Mouse (Mus musculus): ENCODE data around the gene C1ql1.

The C1ql1 gene

DNA sequence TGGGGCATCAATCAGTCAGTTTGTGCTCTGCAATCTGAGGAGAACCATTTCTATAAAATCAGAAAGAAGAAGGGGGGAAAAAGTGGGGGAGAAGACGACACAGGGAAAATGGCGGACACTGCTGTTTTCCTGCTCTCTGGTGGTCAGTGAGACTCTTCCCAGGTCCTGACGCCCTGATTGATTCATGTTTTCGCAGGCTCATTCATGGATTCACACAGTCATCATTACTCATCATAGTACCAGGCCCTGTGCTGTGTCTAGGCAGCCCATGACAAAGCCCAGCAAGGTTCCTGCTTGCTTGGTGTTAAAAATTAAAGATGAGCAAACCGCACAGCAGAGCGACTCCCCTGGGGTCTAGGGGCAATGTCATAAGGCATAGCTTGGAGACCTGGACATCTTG lies 11.9 kb upstream of the C1ql1 start:
- DNase-seq (ENCODE audit: low spot score): no peak

DNA sequence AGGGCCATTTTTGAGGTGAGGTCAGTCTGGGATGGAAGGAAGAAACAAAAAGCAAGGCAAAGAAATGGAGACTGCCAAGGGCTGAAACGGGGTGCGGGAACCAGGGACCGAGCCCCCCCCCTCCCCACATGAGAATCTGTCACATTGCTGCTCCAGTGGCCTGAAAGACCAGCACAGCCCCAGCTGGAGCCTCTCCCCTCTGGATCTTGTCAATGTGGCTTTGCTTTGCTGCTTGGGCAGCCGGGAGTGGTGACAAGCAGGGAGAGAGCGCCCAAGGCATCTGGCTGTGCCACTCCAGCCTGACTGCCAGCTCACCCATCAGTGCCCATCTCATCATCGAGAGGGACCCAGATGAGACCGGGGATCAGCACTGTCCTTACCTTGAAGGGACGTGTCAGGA lies 11.2 kb upstream of the C1ql1 start:
- DNase-seq (ENCODE audit: low spot score): no peak

DNA sequence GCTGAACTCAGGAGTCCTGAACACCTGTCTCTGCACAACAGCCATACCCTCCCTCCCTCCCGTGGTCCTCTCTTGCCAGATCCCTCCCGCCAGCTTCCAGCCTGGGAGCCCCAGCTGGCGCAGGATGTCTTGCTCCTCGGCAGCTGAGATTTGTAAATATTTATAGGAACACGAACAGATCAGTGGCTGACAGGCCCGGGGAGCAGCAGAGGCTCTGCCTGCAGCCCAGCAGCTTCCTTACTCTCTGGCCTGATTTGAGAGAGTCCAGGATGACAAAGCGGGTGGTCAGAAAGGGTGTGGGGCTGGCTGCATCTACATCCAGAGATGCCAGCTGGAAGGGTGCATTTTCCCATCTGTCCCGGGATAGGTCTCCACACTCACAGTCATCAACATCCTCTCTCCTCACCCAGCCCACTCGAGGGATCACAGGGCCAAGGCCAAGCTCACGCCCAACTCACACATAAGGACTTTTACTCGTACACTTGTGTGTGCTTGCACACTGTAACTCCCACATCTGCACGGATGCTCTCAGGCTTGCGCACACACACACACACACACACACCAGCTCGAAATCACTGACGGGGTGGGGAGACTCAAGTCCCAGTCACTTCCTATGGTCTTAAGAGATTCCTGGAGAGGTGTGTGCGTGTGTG lies 10.6 kb upstream of the C1ql1 start:
- no peak for DNase-seq (ENCODE audit: low spot score)

DNA sequence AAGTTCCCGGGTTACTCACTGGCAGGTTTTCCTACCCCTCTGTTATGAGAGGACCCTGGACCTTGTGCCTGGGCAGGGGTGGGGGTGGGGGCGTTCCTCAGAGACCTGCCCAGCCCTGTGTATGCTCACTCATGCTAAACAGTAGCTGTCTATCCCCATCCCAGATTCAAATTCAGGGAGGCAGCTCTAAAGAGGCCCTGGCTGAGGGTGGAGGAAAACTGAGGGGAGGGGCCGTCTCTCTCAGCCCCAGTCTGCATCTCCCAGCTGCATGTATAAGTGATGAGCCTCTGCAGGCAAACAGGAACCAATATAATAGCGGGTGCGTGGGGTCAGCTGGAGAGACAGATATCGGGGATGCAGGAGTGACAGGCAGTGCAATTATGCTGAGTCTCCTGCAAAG lies 6.4 kb upstream of the C1ql1 start:
- DNase-seq (ENCODE audit: low spot score): no peak

DNA sequence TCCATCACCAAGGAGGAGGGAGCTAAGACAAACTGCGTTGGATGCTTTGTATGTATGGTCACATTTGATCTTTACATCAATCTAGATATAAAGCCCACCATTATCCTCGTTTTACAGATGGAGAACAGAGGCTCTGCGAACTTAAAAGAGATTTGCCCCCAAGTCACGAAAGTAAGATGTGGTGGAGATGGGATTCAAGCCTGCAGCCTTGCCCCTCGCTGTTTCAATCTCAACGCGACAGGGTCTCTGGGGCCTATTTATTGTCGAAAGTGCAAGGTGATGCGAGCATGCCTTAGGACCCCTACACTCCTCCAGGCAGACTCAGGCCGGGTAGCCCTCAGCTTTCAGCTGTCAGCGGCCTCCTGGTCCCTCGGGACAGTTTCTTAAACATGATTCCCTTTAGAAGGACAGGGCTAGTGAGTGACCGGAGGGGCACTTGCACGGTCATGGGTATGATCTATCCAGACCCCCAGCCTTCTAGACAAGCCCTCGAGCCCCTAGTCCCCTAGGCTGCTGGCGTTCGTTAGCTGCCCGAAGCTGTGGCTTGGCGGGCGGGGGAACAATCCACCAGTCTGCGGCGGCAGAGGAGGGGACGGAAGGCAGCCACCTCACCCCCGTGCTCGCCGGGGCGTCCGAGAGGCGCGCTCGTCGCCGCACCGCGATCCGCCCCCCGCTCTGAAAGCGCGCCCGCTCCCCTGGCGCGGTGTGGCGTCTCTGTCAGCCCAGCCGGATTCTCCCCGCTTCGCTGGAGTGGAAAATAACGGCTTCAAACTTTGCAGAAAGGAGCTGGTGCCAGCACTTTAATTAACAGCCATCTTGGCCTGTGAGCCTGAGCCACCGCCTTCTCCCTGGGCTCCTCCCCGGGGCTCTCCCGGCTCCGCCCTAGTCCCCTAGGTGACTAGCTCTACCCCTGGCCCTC lies 1.8 kb upstream of the C1ql1 start:
- DNase-seq (ENCODE audit: low spot score): no peak

DNA sequence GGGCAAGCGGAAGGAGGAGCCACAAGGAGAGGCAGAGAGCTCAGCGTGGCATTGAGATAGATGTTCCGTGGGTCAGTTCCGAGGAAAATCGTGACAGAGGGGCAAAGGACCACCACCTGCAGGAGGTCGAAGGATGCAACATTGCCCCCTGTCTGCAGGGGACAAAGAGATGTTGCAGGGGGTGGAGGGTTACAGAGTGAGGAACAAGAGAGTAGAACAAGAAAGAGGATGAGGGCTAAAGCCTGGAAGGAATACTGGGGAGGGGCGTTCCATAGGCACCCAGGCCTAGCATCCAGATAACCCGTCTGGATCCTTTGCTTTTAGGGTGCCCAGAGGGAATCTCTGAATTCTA lies 480 bp upstream of the C1ql1 start:
- no peak for DNase-seq (ENCODE audit: low spot score)

DNA sequence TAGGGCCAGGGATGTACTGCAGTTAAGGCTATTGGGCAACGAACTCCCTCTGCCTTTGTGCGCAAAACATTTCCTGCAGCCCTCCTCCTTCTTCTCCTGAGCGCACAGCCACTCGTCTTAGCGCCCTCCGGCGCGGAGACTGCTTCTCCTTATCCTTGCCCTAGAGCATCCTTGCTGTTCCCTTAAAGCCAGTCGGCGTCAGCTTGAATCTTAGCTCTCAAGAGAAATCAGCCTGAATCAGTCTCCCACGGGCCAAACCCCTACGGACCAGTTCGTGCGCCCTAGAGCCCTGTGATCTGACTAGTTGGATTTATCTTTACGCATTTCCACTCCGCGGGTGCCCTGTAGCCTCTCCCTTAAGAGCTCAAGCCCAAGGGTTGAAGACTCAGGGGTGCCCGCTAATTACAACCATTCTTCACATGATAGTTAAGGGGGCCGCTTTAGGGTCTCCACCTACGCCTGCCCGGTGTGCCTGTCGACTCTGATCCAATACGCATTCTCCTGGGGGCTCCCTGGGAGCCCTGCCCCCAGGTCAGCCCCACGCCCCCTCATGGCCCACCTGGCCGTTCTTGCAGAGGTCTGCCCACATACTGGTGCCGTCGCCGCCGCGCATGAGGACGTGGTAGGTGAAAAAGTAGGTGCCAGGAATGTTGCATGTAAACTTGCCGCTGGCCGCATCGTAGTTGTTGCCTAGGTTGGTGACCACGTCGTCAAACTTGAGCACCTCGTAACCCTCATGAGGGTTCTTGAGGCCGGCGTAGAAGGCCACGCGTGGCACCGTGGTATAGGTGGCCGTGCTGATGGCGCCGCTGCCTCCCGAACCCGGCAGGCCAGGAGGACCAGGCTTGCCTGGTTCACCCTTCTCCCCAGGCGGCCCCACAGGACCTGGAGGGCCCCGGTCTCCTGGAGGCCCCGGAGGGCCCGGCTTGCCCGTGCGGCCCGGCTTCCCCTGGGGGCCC lies 903 bp downstream of the C1ql1 start:
- no peak for DNase-seq (ENCODE audit: low spot score)

DNA sequence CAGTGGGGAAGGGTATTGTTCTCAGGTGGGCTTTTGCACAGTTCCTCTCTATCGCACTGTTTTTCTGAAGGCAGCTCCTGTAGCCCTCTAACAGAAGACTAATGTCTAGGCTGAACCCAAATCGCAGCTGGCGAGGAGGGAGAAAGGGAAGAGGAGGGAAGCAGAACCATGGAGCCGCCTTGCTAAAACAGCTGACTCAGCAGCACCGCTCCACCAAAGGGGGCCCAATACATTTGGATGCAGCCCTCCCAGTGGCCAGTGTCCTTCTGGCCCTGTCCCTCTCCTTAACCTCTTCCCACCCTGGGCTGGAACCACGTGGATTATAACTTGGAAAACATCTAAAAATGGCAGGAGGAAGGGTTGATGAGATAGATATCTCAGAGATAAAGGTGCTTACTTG lies 5.3 kb downstream of the C1ql1 start:
- DNase-seq (ENCODE audit: low spot score): no peak

DNA sequence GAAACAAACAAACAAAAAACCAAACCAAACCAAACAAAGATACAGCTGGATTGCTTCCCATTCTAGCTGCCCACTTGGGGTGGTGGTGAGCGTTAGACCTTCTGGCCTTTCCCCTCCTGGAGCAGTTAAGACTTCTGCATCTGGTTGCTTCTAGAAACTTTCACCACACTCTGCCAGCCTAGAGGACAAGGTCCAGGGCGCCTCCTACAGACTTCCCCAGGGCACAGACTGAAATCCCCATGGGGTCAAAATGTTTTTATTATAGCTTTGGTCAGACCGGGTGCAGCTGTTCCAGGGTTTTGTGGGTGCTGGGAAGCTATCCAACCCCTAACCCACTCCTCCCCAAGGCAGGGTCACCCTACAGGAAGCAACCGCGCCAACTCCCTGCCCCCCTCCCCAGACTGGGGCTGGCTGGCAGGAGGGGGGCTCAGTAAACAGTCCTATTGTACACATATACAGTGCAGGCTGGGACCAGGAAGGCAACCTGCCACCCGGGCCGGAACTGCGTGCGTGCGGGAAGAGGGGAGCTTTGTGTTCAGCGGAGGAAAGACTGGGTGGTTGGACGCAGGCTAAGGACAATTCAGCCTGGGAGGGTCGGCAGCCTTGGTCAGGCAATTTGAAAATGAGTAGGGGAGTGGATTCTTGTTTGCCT lies 7.3 kb downstream of the C1ql1 start:
- no peak for DNase-seq (ENCODE audit: low spot score)

DNA sequence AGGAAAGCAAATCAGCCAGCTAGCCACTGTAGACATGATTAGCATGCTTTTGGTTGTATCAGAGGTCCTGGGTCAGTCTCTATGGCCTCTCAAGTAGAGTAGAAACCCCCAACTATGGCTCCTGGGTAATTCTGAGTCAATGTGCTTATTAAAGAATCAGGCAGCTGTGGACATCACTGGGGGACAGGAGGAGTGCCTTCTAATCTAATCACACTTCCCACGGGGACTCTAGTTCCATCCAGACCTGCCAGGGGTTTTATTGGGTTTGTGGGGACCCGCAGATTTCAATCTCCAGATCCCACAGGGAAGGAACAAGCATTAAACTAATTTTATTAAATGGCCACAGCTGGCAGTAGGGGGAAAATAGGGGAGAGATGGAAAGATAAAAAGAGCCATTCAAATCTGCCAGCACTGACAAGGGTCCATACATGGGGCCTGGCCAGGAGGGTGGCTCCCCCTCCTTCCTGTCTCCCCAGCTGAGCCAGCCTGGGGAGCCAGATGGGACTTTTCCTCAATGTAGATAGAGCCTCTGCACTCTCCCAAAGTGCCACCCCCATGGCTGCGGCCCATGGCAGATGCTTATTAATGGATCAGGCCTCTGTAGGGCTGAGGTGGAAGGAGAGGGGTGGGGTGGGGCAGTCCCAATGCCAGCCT lies 8.8 kb downstream of the C1ql1 start:
- DNase-seq (ENCODE audit: low spot score): no peak

DNA sequence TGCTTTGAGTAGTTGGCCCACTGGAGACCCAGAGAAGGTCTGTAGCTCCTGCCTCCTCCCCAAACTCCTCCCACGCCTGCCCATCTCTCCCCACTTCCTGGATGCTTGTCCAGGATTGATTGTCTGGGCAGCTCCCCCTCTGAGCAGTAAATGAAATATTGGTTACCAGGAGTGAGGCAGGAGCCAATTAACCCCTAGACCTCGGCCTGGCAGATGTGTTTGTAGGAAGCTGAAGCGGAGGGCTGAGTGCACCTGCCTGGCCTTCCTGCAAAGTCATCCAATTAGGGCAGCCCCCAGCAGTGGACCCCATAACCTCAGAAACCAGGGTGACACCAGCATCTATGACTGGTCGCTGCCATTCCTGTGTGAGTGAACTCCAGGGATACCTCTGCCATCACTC lies 10.2 kb downstream of the C1ql1 start:
- DNase-seq (ENCODE audit: low spot score): no peak

DNA sequence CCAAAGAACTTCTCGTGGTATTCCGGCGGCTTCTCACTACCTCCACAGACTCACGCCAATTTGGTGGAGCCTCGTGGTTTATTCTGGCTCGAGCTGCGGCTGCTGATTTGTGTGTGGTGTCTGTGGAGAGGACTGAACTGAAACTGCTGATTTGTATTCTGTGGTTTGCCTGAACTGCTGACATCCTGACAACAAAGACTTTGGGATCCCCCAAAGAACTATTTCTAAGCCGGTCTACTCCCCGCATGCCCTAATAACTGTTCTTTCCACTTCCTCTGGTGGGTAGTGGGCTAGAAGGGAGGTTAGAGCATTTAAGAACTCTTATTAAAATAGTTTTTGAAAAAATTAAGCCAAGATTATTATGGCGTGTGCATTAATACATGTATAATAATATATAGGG lies 15.8 kb downstream of the C1ql1 start:
- no peak for DNase-seq (ENCODE audit: low spot score)

DNA sequence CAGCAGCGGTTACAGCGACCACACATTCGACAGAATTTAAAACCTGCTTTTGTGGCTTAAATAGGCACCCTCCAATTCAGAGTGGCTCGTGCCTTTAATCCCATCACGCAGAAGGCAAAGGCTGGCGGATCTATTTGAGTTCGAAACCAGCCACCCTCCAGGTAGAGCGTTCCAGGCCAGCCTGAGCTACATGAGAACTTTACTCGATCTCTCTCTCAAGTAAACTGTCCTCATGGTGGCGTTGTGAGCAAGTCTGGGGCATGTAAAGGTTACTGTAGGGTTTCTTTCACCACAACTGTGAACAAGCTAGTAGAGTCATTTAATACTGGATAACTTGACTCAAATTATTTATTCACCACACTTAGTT lies 21.2 kb downstream of the C1ql1 start:
- peak; percentile 70 for DNase-seq (ENCODE audit: low spot score)

DNA sequence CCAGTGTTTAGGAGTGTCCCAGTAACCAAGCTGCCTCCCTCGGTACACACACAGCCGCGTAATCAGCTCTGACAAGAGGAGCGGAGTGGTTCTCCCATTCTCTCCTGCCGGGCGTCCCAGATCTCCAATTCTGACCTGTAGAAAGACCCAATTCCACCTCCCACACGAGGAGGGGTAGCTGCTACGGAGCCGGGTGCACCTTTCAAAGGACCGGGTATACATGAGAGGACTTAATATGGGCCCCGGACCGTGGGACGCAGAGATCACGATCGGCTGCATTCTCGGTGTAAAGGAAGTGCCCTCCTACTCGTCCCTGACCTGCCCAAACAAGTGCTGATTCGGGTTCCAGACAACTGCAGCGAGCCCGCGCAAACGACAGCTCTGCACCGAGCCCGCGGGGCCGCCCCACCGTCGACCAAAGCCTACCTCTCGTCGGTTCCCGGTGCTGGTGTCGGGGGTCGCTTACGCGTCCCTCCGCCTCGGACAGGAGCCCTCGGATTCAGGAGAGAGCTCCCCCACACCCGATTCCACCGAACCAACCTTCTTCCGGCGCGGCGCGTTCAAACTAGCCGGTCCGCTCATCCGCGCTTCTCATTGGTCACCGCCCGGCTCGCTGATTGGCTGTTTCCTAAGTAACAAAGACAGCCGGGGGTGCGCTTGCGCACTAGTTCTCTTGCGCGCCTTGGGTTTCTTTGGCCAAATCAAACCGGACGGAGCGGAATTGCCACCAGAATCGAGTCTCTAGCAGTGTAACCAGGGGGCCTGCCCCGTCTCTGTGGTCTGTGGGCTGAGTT lies 21.7 kb downstream of the C1ql1 start, which contains the start of gene Kif18b:
Gene Kif18b, minus strand, starts transcription at position 568 of the 794 bp plus-strand sequence.
- peak; percentile 98 for DNase-seq (ENCODE audit: low spot score)

DNA sequence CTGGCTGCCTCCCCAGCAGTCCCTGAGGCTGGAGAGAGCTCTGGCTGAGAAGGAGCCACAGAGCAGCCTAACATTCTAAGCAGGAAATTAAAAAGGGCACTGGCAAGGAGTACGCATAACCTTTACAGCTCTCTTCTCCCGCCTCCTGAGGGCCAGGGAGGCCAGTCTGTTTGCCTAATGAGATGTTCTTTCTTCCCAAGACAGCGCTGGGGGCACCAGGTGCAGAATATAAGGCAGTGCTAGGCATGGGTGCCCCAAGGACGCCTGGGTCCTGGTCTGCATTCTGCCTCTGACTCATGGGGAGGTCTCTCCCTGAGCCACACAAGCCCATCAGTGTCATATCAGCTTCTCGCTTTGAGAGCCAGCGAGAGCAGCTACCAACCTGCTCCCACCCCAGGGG lies 25.0 kb downstream of the C1ql1 start:
- DNase-seq (ENCODE audit: low spot score): no peak

DNA sequence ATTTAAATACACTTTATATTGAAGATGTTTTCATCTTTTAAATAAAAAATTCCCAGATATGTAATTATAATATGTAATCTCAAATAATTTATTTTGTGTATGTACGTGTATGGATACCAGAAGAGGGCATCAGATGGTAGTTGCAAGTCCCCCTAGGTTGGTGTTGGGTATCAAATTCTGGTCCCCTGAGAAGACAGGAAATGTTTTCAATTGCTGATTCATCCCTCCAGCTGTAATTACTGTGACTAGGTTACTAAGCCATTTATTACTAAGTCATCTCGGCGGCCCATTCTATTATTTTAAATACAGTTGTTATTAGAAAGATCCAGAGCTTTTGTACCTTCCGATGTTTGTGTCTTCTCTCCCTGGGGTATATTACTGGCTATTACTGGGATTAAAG lies 28.4 kb downstream of the C1ql1 start:
- no peak for DNase-seq (ENCODE audit: low spot score)

DNA sequence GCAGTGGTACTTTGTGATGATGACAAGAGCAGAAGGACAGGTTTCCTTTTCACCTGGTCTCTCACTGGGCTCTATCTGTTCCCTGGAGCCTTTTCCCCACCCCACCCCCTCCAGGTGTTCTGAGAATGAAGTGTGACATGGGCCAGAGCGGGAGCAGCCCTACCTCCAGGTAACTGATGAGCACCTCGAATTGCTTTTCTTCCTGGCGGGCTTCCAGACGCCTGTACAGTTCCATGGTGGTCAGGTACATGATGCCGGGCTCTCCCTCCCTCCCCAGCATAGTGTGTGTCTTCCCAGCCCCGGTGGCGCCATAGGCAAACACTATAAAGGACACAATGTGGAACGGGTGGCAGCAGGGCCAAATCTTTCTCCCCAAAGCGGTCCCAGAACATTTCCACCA lies 31.1 kb downstream of the C1ql1 start:
- no peak for DNase-seq (ENCODE audit: low spot score)

DNA sequence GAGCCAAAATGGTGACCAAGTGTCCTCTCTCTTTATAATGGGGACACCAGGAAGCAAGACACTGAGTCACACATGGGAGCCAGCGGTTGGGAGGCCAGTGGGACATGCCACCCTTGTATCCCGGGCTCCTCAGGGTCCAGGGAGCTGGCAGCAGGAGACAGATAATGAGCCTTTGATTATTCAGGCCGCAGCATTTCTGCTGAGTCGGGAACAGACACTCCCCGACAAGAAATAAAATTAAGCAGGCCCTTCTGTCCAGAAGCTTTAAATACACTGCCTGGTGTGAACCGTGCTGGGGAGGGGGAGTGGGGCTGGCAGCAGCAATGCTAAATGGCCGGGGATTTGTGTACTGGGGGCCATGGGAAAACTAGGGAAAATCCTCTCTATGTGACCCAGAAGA lies 35.1 kb downstream of the C1ql1 start:
- no peak for DNase-seq (ENCODE audit: low spot score)

DNA sequence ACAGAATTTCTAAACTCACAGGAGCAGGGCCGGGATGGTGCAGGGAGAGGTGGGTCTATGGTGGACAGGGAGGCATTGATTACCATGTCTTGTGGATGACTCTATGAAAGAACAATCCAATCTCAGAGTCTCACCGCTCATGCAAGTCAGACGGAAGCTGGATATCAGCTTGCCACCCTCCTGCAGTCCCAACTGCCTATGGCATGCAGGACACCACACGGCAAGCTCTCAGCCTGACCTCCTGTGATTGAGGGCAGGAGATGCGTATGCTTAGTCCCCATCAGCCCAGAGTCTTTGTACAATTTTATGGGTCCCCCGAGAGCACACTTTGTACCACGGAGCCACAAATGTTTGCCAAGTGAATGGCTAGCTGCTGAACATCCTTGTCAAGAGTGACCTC lies 42.8 kb downstream of the C1ql1 start:
- DNase-seq (ENCODE audit: low spot score): no peak

DNA sequence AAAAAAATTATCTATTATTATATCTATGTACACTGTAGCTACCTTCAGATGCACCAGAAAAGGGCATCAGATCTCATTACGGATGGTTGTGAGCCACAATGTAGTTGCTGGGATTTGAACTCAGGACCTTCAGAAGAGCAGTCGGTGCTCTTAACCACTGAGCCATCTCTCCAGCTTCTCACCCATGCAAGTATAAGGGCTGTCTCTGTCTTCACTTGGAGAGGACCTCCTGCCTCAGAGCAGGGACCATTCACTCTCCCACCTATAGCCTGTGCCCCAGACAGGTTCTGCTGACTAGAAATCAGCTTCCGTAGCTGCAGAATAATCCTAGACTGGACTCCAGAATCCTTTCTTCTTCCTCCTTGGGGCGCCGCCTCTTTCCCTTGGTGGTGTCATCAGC lies 44.4 kb downstream of the C1ql1 start:
- DNase-seq (ENCODE audit: low spot score): no peak

DNA sequence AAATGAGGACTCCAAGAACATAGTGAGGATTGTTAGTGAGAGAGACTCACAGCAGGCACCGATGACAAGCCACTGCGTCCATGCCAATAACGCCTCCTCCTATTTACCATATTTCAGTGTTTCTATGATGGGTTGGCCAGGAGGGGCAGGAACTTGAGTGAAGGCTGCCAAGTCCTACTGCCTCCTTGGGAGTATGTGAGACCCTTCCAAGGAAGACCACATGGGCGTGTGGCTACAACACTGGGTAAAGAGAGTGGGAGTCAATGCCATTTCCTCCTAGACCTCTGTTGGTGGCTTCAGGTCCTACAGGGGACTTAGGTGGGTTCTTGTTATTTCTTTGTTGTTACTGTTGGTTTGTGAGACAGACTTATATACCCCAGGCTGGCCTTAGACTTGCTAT lies 45.3 kb downstream of the C1ql1 start:
- no peak for DNase-seq (ENCODE audit: low spot score)
